Mouse (Mus musculus) ES-Bruce4 (cell line): ENCODE measurements around the gene Pnmt. TPM values are rescaled to one million over a fixed set of nuclear protein-coding genes. Genes with fewer than 3 reads are reported as not detected.

Experiments
- H3K27ac ChIP-seq: 2 replicates; pipeline ENCODE4 v1.5.1; 2012; ENCODE audit warnings: low read length, inconsistent platforms; ENCODE audit not compliant: insufficient read depth
- H3K27me3 ChIP-seq: 2 replicates; pipeline ENCODE4 v1.6.1; 2012; ENCODE audit warnings: mild to moderate bottlenecking, low read length, inconsistent platforms; ENCODE audit not compliant: control insufficient read depth, poor library complexity, insufficient read depth, severe bottlenecking
- H3K36me3 ChIP-seq: 2 replicates; pipeline ENCODE4 v1.6.1; 2012; ENCODE audit warnings: inconsistent platforms, mild to moderate bottlenecking, low read length, moderate library complexity; ENCODE audit not compliant: control insufficient read depth, poor library complexity, insufficient read depth, severe bottlenecking
- H3K4me1 ChIP-seq: one replicate; pipeline ENCODE4 v1.8.1; 2011; ENCODE audit warnings: low read length; ENCODE audit not compliant: control insufficient read depth, insufficient read depth
- H3K4me3 ChIP-seq: 2 replicates; pipeline ENCODE4 v1.5.1; 2011; ENCODE audit warnings: low read depth, mild to moderate bottlenecking, low read length
- H3K9ac ChIP-seq: 2 replicates; pipeline ENCODE4 v1.6.1; 2012; ENCODE audit warnings: low read depth, mild to moderate bottlenecking, inconsistent platforms; ENCODE audit not compliant: poor library complexity, severe bottlenecking
- H3K9me3 ChIP-seq: replicated peaks from 2 replicates; pipeline ENCODE4 v1.6.1; 2012; ENCODE audit warnings: mild to moderate bottlenecking, low read length, inconsistent platforms; ENCODE audit not compliant: control insufficient read depth, poor library complexity, insufficient read depth, severe bottlenecking
- CTCF ChIP-seq: IDR thresholded peaks from one replicate; pipeline ENCODE4 v1.8.1; 2011; ENCODE audit warnings: low read depth, low read length
- EP300 ChIP-seq: IDR thresholded peaks from 2 replicates; pipeline ENCODE4 v1.6.1; 2011; ENCODE audit warnings: low read depth, low read length; ENCODE audit not compliant: insufficient read depth
- POLR2A ChIP-seq: IDR thresholded peaks from one replicate; pipeline ENCODE4 v1.8.1; 2011; ENCODE audit warnings: low read length; ENCODE audit not compliant: insufficient read depth
- polyA plus RNA-seq: library from polyadenylated mRNA; stranded (reverse); fragments of >200 nt; gene quantifications from 2 replicates; pipeline ENCODE4 v1.2.4, GENCODE M21; 2011; ENCODE audit warnings: low read depth; ENCODE audit not compliant: missing spikeins, insufficient read depth, insufficient read length

The Pnmt gene
- polyA plus RNA-seq, 1 experiment = not detected

DNA sequence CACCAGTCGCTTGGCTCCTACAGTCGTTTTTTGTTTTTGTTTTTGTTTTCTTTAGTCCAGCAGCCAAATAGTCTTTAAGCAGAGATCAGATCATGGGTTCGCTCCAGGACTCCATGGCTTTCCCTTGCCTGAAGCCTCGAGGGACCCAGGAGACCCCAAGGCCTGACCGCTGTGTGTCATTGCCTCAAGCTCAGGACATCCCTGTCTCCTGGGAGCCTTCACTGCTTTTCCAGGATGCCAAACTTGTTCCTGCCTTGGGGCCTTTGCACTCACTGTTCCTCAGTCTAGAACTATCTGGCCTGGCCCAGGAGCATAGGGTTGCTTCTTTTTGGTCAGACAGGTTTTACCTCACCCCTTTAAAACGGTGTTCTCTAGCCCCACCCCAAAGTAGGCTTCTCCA, 20.4 kb downstream of the Pnmt start:
- Histone ChIP-seq H3K4me3 (no peak overlapping the region), H3K4me1 (peaks cover 5% of the 10 kb centered on the region), H3K27ac (no peak overlapping the region), H3K9me3 (no peaks in the 10 kb centered on the region), H3K27me3 (no peaks in the 10 kb centered on the region), H3K36me3 (no peaks in the 10 kb centered on the region), H3K9ac (no peak overlapping the region)
- TF ChIP-seq CTCF = no peak
- no peak for TF ChIP-seq POLR2A
- TF ChIP-seq EP300 = no peak

- no peak overlapping the region for H3K4me3 ChIP-seq
- H3K9ac ChIP-seq = peak overlapping the region; percentile 37
- no peak overlapping the region for H3K27ac ChIP-seq
- H3K27me3 ChIP-seq = no peaks in the 10 kb centered on the region
- H3K4me1 ChIP-seq = peaks cover 8% of the 10 kb centered on the region
- H3K36me3 ChIP-seq = no peaks in the 10 kb centered on the region
- no peaks in the 10 kb centered on the region for H3K9me3 ChIP-seq
- no peak for TF ChIP-seq CTCF
- TF ChIP-seq POLR2A = no peak
- TF ChIP-seq EP300 = no peak
These were observed 22.6 kb downstream of the Pnmt start for GRCm38 (mm10) chr11:98408872-98409271.

- TF ChIP-seq CTCF (no peak), POLR2A (no peak), EP300 (0 out of 2 replicates have a peak, but pooled peaks have one; percentile 6)
- Histone ChIP-seq H3K4me1 (peaks cover 8% of the 10 kb centered on the region), H3K9me3 (no peaks in the 10 kb centered on the region), H3K9ac (peak overlapping the region; percentile 37), H3K27ac (no peak overlapping the region), H3K27me3 (no peaks in the 10 kb centered on the region), H3K36me3 (no peaks in the 10 kb centered on the region), H3K4me3 (no peak overlapping the region)
These were observed 23.1 kb downstream of the Pnmt start for GRCm38 (mm10) chr11:98409341-98409822.

DNA sequence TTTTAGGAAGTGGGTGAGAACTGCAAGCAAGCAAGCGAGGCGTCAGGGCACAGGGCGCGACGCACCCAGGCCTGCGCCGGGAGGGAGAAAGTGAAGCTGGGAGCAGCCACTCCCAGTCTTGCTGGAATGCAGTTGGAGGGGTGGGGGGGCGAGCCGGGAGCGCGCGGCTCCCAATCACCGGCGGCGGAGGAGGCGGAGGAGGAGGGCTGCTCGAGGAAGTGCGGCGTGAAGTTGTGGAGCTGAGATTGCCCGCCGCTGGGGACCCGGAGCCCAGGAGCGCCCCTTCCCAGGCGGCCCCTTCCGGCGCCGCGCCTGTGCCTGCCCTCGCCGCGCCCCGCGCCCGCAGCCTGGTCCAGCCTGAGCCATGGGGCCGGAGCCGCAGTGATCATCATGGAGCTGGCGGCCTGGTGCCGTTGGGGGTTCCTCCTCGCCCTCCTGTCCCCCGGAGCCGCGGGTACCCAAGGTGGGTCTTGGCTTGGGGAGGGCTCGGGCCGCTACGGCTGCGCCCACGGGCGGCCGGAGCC, 26.1 kb downstream of the Pnmt start, which contains the start of gene Erbb2:
Gene Erbb2 (plus strand): TSS at position 198 of the 524 bp plus-strand sequence.
- TF ChIP-seq EP300 (0 out of 2 replicates have a peak, but pooled peaks have one; percentile 21), CTCF (no peak), POLR2A (peak; percentile 29)
- H3K27ac ChIP-seq = no peak within 1 kb of the TSS
- no peaks in the 10 kb centered on the region for H3K36me3 ChIP-seq
- H3K9me3 ChIP-seq = no peaks in the 10 kb centered on the region
- no peaks in the 10 kb centered on the region for H3K27me3 ChIP-seq
- peak within 1 kb of the TSS; percentile 92 for H3K9ac ChIP-seq
- peaks cover 10% of the 10 kb centered on the region for H3K4me1 ChIP-seq
- peak within 1 kb of the TSS; percentile 70 for H3K4me3 ChIP-seq

DNA sequence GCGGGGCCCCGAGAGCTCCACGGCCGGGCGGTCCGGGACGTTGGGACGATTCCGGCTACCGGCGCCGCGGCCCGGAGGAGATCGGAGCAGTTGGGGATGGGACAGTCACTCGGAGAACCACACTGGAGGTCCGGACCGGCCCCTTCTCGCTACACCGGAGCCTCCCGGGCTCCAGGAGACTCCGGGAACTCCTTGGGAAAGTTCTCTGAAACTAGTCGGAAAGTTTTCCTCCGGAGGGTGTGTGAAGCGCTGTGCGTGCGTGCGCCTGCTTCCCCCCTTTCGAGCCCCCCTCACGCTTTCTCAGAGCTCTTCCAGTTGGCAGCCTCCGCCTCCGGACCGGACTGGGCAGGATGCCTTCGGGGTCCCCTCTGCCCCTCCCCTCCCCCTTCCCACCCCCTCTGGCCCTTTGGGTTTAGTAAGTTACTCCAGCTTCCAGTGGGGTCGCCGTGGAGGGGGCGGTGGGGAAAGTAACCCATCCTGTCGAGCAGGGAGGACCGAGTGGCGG, 26.6 kb downstream of the Pnmt start:
- peaks cover 10% of the 10 kb centered on the region for H3K4me1 ChIP-seq
- TF ChIP-seq POLR2A = no peak
- TF ChIP-seq EP300 = no peak
- no peak for TF ChIP-seq CTCF
- no peaks in the 10 kb centered on the region for H3K27me3 ChIP-seq
- no peak overlapping the region for H3K27ac ChIP-seq
- H3K9ac ChIP-seq = peak overlapping the region; percentile 92
- H3K36me3 ChIP-seq = no peaks in the 10 kb centered on the region
- peak overlapping the region; percentile 70 for H3K4me3 ChIP-seq
- no peaks in the 10 kb centered on the region for H3K9me3 ChIP-seq

- H3K4me3 ChIP-seq = no peak overlapping the region
- H3K4me1 ChIP-seq = peaks cover 10% of the 10 kb centered on the region
- peak overlapping the region; percentile 92 for H3K9ac ChIP-seq
- H3K9me3 ChIP-seq = no peaks in the 10 kb centered on the region
- TF ChIP-seq EP300 = no peak
- no peak for TF ChIP-seq POLR2A
- TF ChIP-seq CTCF = no peak
- H3K36me3 ChIP-seq = no peaks in the 10 kb centered on the region
- H3K27me3 ChIP-seq = no peaks in the 10 kb centered on the region
- H3K27ac ChIP-seq = no peak overlapping the region
These were observed 27.5 kb downstream of the Pnmt start for GRCm38 (mm10) chr11:98413731-98414130.
